Mouse (Mus musculus) liver (tissue): ENCODE results near the gene Fig4.

ENCODE experiments used
- DNase-seq: peaks from one replicate; pipeline ENCODE4 v3.0.0-alpha.2; 2020; ENCODE audit warnings: mixed read lengths

The Fig4 gene

DNA sequence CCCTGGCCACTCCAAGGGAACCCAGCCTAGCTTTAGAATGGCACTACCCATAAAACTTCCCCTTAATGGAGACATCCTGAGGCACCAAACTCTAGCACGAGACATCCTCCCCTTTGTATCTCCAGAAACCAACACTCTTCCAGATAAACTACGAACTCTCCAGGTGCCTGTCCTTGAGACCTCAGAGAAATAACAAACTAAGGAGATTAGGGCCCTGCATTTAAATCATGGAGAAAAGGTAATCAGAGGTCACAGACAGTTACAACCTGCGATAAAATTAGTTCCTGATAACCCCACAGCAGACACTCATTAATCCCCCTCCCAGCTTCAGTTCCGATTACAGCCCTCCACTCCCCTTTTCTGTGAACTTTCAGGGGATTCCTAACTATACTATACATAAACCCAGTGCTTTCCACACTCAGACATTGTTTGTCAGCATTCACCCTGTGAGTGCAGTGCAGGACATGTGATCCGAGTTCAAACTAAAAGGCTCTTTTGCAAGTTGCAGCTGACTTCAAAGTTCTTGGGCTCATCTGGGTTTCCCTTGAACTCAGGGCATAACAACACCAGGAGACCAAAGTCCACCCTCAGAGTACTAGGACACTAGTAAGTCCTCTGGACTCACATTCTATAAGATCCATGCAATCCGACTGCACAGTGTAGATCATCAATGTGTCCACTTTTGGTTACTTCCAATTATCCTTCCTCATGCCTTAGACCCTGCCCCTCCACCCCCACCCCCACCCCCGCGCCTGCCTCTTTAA, 42.6 kb downstream of the Fig4 start:
- no peak for DNase-seq

DNA sequence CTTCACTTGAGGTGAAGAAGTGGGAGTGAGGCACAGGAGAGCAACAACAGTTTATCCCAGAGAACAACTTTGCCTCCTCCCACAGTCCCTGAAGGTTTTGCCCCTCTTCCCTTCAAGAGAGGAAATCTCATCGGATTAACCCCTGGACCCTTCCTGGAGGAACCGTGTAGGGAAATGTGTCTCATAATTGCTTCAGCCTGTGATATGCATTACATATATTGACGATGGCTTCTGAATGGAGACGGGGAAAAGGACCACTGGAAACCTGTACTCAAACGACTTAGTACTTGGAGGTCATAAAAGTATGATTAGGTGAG, 52.4 kb downstream of the Fig4 start:
- DNase-seq, result no peak

DNA sequence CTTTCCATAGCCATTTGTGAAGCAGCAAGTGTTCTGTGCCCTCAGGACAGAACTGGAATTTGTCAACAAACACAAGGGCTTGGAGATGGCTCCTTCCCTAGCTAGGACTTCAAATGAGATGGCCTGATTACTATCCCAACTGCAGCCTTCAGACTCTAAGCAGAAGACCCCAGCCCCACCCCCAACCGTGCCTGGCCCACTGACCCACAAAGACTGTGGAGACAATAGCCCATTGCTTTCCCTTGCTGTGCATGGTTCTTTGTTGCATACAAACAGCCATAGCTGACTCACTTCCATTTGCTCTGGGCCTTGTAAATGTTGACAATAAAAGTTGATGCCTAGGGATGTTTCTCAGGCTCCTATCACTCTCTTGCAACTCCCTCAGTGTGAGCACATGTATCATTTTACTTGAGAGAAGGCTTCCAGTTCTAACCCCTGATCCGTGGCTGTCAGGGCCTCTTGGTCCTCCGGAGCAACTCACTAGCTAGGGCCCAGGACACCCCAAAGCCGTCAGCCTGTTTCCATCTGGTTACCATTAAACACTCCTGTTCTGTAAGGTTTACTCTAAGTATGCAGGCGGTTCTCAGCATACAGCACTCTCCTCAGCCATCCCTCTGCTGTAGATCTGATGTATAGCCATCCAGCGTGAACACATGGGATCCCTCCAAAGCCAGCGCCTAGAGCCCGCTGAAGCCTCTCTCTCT, 52.9 kb downstream of the Fig4 start:
- no peak for DNase-seq

DNA sequence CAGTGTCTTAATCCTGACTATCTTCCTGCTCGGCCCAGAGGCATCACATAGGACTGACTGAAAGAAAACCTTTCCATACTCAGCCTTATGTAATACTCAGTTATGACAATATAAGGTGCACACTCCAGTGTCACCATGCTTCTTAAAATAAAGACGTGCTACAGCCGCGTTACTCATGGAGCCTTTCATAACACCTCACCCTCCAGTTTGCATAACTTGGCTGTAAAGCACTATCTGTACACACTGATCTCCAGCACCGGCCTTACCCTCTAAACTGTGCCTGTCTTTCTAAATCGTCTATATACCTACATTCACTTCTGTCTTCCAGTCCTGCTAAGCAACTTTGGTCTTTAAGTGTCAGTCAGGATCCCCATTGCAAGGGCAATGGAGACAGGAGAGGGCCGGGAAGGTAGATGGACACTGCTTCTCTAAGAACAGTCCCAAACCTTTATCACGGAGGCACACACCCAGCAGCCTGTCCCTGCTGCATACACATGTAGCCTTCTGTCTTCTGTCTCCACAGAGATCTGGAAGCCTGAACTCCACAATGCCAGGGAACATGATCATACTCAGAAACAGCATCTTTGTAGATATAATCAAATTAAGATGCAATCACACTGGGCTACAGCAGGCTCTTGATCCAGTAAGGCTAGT, 53.9 kb downstream of the Fig4 start:
- DNase-seq, result peak; percentile 36

DNA sequence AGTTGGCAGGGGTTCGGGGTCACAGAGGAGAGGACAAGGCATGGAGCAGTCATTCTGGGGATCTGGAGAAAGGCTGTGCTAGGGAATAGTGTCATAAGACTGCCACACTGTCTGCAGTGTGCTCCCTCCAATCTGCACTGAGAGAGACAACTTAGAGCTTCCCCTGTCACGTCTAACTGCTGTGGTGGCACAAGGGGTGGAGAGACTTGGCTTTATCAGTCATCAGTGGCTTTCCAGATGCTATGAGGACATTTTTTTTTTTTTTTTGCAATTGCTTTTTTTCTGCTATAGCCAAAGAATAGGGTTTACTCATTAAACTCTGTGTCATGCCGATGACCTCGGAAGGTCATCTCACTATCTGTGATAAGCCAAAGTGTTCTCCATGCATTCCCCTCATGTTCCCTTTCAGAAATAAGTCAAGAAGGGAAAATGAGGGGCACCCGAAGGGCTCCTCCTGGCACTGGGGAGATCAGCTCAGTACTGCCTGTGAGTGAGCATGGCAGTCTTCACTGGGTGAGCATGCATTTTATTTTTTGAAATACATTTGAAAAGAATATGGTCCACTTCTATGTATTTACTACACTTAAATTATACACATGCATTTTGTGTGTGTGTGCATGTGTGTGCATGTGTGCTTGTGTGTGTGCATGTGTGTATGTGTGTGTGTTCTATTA, 55.1 kb downstream of the Fig4 start:
- DNase-seq, result peak; percentile 36

DNA sequence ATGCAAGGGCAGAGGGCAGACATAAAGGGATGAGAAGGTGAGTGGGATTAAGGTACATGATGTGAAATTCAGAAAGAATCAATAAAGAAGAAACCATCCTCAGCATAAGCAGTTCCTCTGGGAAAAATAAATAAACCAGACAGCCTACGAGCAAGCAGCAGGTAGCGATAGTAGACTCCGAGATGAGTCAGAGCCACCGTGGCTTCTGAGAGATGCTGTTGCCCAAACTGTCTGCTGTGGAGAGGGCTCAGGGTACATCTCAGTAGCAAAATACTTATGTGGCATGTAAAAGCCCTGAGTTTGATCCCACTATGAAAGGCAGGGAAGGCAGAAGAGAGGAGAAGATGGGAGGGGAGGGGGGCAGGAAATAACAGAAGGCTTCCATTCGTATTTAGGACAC, 56.9 kb downstream of the Fig4 start:
- no peak for DNase-seq

DNA sequence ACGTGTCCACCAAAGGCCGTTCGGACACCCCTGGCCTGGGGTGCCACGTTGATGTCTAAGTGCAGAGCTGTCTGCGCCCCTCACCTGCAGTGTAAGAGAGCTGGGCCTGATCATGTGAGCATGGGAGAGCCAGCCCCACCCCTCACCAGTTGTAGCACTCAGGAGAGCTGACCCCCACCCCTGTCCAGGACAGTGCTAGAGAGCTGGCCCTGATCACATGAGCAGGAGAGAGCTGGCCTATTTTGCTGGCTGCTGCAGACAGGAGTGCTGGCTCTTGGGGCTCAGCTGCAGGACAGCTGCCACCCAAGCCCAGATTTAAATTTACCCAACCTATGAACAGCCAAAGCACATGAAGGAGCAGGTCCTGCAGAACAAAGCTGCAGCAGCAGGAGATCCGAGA, 57.6 kb downstream of the Fig4 start:
- no peak for DNase-seq

DNA sequence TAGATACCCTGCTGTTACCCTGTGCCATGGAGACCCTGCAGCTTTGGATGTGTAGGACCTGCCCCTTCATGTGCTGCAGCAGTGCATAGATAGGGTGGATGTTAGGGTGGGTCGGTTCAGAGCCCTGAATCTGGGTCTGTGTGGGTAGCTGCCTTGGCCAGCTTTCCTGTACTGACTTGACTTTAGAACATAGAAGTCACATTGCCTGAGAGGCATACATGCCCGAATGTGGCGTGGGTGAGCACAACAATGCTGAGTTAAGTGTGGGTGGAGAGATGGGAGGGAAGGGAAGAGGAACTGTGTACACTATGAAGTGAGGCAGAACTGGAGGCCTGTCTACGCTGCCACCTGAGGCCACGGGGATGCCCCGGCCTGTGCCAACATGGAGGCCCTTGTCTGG, 58.0 kb downstream of the Fig4 start:
- no peak for DNase-seq

DNA sequence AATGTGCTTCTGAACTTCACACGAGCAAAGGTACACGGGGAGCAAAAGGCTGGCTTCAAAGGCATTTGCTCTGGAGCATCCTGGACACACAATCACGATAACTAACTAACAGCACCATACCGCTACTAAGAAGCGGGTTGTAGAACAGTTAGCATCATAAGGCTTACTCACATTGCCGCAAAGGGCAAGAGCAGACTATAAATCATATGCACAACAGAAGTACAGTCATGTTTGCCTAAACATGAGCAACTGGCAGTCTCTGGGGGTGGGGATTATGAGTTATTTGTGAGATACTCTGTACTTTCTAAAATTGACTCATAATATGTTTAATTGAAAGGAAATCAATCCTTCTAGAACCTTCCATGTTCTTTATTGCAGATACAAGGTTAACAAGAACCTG, 59.1 kb downstream of the Fig4 start:
- no peak for DNase-seq

DNA sequence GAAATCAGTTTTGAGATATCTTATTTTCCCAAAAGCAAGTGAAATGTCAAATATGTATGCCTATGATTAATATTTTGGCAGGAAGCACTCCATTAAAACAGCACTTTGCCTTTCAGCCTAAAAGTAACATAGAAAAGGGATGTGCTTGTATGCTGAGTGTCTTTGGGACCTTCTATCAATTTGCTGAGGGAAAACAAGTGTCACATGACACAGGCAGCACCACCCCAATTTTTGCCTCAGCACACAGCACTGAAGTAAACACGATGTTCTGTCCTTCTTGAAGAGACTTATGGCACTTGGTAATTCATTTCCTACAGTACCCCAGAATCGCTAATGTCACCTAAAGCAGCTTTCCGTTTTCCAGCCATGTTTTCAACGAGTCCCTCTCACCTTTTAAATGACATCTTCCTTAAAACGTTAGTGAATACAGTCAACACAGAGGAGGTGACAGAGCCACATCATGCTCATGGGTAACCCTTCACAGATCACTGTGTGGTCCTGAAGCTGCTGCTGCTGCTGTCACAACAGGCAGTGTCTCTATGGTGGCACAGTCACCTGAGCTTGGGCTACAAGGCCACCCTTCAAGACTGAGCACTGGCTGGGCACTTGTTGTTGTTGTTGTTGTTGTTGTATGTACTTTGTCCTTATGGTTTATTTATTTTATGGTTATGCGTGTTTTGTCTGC, 61.4 kb downstream of the Fig4 start:
- DNase-seq, result peak; percentile 38

DNA sequence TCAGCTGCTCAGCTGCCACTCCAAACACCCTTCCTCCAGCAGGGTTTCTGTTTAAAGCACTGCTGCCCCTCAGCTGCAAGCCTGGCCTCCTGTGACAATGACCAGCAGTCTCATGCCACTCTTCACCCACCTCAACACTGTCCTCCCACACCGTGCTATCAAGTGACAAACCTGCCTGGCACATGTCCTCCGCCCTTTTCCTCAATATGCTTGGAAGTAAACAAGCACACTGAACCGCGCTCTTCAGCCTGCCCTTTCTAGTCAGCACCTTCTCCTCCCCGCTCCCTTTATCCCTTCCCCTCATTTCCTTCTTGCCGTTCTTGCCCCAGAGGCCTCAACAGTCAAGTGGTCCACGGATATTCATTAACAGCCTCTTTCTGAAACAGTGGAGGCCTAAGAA, 62.0 kb downstream of the Fig4 start:
- DNase-seq, result peak; percentile 54

DNA sequence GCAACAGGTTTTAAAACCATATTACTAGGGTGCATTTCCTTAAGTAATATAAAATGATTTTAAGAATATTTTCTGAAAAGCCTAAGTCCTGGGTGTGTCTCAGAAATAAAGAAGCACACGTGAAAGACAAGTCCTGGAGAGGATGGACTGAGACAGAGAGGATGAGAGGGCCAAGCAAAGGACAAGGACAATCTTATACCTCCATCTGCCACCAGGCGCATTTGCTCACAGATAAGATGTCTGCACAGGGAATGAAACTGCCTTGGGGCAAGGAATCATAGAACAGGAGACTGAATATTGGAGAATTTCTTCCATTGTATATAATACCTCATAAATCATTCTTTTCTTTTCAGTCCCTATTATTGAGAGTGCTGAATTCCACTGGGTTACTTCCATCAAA, 67.0 kb downstream of the Fig4 start:
- peak; percentile 76 for DNase-seq

DNA sequence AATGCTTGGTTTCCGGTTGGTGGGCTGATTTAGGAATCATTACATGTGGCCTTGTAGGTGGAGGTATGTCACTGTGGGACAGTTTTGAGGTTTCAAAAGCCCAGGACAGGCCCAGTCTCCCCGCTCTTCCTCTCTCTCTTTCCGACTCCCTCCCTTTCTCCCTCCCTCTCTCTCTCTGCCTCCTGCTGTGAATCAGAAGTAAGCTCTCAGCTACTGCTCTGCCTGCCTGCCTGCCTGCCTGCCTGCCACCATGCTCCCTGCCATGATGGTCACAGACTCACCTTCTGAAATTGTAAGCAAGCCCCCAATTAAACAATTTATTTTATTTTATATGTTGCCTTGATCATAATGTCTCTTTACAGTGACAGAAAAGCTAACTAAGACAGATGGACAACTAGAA, 67.5 kb downstream of the Fig4 start:
- DNase-seq, result no peak

DNA sequence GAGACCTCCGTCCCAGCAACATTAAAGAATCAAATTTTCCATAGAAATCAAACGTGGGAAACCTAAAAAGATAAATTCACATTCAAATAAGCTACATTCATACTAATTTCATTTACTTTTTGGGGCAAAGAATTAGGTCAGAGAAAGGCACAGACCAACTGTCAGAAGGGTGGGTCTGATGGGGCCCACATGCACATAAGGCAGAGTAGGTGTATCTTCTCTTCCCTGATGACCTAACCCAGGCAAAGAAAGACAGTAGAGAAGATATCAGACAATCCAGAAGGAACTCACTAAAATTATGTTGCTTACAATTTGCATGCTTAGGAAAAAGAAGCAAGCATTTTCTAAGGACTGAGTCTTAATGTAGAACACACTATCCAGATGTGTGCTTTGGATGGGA, 67.9 kb downstream of the Fig4 start:
- DNase-seq, result peak; percentile 36

DNA sequence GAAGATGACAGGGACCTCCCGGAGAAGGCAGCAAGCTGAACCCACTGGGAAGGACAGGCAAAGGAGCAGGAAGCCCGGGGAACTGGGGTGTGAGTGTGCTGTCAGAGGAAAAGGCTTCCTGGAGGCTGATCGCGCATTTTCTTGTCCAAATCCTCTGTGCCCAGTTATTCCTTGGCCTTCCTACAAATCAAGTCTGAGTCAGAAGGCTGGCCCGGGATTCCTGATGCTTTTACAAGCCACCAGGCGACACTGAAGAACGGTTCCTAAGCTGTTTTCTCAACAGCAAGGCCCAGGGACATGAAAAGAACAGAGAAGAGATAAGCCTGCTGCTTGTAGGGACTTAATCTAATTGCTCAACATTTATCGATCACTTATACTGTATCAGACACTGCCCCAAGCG, 68.5 kb downstream of the Fig4 start:
- DNase-seq, result no peak

DNA sequence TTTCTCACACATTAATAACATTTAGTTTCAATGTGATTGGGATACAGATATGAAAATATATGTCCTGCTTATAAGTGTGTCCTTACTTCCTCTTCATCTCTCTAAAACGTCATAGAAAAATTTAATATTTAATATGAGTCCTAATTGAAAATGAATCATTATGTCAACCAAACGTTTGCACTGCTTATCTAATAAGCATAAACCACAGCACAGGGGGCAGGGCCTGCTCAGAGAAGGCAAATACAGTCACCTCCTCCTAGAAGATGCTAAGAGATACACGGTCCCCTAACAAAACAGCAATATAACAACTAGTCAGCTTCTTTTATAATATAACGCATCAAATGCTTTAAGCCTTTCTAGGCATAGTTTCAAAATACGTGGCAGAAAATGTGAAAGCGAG, 69.9 kb downstream of the Fig4 start:
- DNase-seq, result no peak

DNA sequence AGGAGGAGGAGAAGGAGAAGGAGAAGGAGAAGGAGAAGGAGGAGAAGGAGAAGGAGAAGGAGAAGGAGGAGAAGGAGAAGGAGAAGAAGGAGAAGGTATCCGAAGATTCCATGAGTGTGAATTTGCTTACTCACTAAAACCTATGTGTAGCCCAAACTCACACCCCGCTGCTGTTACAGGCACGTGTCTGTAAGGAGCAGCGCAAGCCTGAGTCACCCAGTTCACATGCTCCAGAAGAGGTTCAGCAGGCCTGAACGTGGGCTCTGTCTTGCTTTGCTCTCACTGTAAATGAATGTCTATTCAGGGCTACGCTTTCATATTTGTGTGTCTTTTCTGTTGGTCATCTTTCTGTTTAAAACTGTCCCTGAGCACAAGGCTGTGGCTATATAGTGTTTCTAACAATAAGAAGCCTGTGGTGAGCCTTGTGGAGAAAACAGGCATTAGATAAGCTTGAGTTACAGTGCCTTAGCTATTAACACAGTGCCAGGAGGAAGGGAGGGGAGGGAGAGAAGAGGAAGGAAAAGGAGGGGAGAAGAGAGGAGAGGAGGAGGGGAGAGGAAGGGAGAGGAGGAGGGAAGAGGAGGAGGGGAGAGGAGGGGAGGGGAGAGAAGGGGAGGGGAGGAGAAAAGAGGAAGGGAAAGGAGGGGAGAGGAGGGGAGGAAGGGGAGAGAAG, 71.8 kb downstream of the Fig4 start:
- DNase-seq, result no peak

DNA sequence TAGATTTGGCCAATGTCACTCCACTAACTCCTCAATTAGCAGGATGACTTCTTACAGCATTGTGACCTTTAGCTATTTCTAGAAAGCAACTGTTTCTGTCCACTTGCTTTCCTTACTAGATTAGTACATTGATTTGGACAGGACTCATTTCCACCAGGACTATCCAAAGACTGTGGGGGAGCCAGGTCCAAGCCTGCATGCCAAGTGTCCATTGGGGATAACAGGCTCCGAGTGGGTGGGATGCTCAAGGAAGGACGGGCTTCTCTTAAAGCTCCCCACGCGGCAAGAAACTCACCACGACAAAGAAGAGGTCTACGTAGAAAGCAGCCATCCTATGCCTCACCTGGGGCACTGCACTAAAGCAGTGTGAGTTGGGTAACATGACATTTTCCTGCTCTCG, 75.4 kb downstream of the Fig4 start:
- DNase-seq, result no peak

DNA sequence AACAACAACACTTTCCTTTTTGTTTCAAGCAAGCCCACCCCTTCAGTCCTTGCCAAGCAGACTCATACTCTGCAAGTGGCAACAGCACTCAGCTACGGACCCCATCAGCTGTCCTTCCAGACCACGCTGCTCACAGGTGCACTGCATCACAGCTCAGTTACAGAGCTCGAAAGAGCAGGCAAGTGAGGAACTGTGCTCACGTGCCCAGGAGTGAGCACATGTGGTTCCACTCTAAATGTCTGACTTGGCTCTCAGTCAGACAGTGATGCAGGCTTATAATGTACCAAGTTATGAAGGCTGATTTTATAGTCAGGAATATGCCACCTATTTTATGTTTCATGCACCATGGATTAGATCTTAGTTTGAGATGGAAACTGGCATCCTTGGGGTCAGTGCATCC, 79.6 kb downstream of the Fig4 start:
- no peak for DNase-seq

DNA sequence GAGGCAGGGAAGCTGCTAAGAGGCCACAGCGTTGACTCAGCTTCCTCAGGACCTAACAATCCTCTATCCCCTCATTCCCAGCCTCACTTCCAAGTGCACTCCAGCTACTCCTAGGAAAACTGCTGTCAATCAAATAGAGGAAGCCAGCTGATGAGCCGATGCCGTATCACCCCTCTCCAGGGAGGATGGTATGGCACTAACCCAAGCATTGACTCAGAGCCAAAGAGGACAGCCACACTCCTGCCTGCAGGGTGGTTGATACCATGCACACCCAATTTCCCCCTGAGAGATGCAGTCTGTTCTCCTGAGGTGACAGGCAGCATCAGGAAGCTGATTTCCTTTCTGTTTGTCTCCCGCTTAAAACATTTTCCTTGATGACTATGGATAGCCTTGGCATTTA, 81.9 kb downstream of the Fig4 start:
- DNase-seq, result no peak

DNA sequence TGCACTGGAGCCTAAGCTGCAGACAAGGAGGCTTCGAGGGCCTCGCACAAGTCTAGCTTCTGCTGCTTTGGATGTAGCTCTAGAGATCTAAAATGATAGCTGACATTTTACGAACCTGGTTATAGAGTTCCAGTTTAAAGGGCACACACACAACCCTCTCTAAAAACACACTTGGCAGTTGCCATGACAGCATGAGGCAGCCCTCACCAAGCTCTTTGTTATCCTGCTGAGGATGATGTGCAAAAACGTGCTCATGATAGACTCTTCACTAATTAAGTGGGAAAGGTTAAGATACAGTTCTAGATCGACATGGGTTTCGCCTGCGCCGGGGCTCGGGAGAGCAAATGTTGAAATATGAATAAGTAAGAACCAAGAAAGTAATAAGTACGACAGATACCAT, 84.2 kb downstream of the Fig4 start:
- DNase-seq, result no peak

DNA sequence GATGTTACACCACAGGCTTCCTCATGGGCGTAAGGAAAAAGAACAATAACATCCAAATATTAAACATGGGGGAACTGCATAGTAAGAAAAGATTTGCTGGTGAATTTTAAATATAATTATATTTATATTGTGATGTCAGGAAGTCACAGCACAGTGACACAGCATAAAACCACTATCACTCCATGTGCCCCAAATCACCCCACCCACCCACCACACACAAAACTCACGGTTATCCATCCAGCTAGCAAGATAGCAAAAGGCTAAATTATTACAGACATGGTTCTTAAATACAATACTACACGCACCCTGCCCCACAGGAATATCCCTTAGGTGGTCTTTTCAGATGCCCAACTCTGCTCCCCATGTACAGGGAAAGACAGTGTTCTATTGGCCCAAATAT, 89.0 kb downstream of the Fig4 start:
- DNase-seq, result peak; percentile 73

DNA sequence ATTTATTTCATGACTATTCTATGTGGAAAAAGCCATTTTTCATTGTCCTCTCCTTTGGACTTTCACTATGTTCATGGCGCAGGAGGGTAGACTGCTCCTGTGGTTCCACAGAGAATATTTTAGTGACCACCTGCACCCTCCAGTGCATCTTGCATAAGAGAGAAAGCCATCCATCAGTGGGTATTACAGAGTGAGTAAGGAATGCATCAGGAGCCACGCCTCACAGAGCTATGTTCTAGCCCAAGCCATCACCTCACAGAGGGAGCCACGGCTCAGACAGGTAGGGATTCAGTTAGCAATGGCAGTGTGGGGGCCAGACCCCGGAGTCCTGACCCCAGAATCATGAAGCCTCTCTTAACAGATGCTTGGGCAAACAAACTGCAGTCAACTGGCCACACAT, 93.5 kb downstream of the Fig4 start:
- DNase-seq, result peak; percentile 70
